Mouse (Mus musculus) urinary bladder, postnatal 25 days (tissue): ENCODE data around the gene Brwd1.
"Not testable (repeated sequence)": the region's sequence is repeated elsewhere in the genome, so short reads cannot be mapped to it uniquely, and the experiment has no call there.

ENCODE experiments used
- DNase-seq: peaks from one replicate; pipeline ENCODE4 v3.0.0; 2022; ENCODE audit warnings: low spot score

Brwd1 gene

DNA sequence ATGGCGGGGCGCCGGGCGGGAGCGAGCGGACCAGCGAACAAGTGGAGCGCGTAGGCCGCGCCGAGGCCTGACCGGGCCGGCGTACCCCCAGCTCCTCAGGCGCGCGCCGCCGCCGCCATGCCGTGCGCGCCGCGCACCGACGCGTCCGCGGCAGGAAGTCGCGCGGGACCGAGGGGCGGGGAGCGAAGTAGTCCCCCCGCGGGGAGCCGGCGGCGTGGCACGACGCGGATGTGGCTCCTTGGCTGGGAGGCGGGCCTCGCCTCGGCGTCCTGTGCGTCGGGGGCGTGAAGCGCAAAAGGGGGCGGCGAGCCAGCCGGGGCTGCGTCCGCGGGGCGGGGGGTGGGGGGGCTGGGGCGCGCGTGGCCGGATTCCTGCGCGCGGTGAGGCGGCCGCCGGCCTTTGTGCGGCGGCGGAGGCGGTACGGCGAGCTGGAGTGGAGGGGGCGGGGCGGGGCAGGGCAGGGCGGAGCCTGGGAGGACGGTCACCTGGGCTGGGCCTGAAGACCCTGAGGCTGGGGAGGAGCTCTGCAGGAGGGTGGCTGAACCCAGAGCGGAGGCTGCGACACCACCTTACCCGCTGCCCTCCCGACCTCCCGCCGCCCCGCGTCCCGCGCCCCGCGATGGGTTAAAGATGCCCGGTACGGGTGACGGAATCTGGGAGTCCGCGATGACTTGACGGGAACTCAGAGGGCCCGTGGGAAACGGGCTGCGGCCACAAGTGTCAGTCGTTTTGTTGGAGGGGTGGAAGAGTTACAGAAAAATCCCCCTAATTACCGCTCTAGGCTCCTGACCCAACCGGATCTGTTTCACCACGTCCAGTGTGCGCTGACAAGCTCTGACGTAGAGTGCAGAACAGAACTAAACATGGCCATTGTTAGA is at the start of gene Brwd1:
TSS of gene Brwd1 (minus strand) at position 226 of the 878 bp plus-strand sequence.
- DNase-seq, result peak; percentile 84

DNA sequence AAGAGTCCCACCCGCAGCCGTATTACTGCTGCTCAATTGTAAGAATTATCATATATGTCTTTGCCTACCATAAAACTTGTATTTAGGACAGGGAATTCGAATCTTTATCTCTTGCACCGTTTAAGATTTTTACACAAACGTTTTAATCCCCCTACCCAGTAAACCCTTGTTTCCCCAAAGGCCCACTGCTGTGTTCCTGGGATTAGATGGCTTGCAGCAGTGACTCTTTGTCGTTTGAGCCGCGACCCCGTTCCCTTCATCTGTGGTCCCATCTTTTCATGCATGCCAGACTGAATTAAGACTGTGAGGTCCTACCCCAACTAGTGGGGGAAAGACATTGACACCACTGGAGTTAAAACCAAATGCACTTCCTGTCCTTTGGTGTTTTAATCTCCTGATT is 46.1 kb upstream of the Brwd1 start:
- DNase-seq, result no peak

DNA sequence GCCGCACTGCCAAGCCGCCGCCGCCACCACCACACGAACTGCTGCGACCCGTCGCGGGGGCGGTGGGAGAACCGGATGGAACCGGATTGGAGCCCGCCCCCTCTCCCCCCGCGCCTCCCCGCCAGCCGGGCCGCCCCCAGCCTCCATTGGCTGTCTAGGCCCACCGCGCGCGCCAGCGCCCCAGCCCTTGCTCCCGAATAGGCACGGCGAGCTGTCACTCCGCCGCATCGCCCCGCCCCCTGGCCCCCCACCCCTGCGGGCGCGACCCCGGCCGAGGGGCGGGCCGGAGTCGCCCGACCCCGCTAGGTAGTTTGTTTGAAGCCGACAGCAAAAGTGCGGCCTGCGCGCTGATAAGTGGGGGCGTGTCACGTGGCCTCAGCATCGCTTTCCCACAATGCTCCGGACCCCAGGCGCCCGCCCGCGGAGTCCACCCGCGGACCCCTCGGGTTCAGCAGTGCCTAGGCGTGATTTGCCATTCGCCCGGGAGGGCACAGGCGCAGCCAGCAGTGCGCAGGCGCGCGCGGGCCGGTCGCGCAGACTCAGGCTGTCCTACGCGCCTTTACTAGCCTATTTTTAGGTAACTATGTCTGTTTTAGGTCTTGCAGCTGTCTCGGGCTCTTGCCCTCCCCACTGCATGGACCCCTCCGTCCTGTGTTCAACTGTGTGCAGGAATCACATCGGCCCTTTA is 45.5 kb upstream of the Brwd1 start, which contains the start of gene Hmgn1:
TSS of gene Hmgn1 (minus strand) at position 73 of the 688 bp plus-strand sequence.
- peak; percentile 93 for DNase-seq

DNA sequence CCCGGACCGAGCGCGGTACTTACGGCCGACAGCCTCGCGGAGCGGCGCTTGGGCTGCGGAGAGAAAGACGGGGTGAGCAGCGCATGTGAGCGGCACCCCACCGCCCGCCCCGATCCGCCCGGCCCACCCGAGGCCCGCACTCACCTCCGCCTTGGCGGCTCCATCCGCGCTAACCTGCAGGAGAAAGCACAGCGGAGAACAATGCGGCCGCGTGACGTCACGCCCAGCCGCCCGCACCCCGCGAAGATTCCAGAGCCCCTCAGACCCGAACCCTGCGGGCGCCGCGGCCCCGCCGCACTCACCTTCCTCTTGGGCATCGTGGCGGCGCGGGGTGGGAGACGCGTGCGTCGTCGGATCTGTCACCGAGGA is 44.9 kb upstream of the Brwd1 start:
- DNase-seq, result no peak

DNA sequence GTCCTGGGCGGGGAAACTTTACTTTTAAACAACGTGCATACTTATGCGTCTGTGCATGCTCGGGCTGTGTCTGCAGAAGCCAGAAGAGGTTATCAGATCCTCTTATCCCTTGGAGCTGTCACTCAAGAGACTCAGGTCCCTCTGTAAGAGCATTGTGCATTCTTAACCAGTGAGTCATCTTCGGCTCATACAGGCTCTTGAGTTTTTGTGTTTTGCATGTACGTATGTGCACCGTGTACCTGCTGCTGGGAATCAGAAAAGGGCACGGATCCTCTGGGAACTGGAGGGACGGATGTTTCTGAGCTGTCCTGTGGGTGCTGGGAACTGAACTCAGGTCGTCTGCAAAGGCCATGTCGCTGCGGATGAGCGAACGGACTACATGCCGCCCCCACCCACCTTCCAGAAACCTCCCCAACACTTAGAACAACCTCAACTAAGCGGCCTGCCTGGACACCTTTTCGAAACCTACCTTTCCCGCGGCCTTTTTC is 44.4 kb upstream of the Brwd1 start:
- no peak for DNase-seq

DNA sequence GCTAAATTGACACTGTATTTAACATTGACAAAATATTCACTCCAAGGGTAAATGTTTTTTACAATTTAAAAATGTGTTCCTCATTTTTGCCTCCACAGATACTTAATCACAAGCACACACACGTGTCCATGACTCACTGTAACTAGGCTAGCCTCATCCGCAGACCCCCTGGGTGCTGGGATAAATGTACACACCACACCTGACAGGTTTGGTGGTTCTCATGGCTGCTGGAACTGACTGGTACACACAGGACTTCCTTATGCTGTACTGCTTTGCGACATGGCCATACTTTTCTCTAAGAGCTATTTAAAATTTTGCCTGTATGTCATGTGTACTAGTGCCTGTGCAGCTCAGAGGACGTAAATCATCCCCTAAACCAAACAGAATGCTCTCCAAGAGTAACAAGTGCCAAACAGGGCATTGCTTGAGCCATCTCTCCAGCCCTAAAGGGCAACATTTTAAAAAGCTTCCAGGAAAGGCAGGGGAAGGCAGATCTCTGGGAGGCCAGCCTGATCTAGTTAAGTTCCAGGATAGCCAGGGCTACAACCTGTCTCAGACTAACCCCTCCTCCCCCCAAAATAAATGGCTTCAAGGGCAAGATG is 37.8 kb upstream of the Brwd1 start:
- DNase-seq, result no peak

DNA sequence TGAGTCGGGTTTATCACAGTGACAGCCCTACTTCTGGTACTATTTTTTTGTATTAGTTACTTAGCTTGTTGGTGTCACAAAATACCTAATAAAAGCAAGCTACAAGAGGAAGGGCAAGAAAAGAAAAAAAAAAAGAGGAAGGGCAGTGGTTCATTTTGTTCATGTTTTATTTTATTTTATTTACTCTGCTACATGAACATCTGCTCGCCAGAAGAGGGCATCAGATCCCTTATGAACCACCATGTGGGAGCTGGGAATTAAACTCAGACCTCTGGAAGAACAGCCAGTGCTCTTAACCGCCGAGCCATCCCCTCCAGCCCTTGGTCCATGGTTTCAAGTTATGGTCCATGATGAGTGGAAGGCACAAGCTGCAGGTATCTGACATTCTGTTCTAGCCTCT is 32.4 kb upstream of the Brwd1 start:
- DNase-seq, result no peak

DNA sequence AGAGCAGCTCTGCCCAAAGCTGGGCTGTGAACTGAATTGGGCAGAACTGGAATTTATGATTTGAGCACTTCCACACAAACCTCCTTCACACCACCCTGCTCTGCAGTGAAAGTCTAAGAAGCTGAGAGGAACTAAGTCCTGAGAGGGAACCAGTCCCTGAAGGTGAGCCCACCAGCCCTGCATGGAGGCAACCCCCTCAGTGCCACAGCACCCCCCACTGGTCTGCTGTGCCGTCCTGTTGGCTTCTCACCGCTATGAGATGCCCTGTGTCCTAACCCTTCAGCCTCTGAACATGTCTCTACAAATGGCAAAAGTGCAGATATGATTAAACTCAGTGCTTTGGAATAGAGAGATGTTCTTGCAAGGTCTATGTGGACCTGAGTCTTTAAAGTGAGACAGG is 30.4 kb upstream of the Brwd1 start:
- DNase-seq, result no peak

DNA sequence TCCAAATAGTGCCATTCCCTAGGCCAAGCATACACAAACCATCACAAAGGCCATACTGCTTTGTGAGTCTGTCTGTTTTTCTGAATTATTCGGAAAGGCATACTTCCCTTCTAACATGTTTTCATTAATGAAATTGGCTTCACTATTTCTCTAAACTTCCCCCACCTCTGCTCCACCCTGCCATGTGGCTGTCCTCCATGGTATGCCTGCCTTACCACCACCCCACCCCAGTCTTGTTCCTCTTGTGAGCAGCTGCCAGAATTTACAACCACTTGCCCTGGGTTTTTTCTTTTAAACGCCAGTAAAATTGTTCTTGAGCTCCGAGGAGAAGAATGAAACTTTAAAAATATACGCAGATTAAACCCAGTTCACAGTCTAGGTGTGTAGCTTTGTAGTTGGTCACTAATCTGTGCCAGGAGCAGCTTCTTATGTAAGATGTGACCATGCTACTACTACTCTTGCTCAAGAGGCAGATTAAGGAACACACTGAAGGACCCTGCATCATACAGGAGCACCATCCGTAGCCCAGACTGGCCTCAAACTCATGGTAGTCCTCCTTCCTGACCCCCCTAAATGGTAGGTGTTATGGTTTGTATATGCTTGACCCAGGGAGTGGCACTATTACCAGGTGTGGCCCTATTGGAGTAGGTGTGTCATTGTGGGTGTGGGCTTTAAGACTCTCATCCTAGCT is 28.5 kb upstream of the Brwd1 start:
- no peak for DNase-seq

DNA sequence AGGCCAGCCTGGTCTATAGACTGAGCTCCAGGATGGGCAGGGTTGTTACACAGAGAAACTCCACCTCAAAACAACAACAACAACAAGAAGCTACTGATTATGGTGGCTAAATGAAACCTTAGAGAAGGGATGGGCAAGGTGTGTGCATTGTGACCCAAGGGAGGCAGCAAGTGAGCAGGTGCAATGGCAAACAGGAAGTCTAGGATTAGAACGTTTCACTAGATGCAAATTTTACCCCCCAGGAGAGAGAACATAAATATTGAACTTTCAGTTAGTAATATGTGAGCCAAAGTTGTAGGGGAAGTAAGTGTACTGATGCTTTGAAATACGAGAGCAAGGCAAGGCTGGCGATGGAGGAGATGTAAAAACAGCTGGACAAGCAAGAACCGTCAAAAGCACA is 27.3 kb upstream of the Brwd1 start:
- no peak for DNase-seq

DNA sequence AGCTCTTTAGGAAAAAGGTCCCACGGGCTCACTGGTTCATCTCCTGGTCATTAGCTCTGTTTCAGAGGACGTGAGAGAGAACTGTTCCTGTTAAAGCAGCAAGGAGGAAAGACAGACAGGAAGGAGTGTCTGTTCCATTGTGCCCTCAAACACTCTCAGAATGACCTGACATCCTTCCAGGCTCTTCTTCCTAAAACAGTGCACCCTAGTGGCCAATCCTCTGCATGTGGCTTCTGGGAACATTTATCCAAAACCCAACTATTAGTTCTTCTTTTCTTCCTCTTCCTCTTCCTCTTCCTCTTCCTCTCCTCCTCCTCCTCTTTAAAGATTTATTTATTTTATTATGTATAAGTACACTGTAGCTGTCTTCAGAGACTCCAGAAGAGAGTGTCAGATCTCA is 20.7 kb upstream of the Brwd1 start:
- peak; percentile 39 for DNase-seq

DNA sequence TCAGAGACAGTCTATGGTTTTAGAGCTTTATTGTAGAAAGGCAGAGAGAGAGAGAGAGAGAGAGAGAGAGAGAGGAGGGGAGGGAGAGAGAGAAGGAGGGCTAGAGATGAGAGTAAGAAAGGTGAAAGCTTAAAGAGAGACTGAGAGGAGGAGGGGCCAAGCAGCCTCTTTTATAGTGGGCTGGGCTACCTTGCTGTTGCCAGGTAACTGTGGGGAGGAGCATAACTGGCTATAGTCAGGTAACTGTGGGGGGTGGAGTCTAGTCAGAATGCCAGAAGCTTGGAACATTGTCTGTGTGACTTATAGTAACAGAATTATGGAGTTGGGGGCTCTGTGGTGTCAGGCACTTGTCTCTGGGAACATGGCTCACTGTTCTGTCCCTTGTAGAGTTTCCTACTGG is 15.5 kb upstream of the Brwd1 start:
- DNase-seq, result not testable (repeated sequence)

DNA sequence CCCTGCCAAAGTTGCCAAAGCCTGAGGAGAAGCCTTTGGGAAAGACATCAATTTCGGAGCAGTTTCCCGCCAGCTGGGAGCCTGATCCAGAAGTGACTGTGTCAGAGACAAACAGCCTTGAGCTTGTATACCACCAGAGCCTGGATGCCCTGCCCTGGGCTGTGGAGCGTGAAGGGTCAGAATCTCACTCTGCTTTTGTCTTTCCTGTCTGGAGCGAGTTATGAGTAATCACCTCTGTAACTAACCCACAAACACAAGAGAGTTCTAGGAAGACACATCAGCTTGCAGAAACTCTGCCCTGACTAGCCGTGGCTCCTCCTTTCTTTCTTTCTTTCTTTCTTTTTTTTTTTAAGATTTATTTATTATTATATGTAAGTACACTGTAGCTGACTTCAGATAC is 13.6 kb upstream of the Brwd1 start:
- DNase-seq, result no peak

DNA sequence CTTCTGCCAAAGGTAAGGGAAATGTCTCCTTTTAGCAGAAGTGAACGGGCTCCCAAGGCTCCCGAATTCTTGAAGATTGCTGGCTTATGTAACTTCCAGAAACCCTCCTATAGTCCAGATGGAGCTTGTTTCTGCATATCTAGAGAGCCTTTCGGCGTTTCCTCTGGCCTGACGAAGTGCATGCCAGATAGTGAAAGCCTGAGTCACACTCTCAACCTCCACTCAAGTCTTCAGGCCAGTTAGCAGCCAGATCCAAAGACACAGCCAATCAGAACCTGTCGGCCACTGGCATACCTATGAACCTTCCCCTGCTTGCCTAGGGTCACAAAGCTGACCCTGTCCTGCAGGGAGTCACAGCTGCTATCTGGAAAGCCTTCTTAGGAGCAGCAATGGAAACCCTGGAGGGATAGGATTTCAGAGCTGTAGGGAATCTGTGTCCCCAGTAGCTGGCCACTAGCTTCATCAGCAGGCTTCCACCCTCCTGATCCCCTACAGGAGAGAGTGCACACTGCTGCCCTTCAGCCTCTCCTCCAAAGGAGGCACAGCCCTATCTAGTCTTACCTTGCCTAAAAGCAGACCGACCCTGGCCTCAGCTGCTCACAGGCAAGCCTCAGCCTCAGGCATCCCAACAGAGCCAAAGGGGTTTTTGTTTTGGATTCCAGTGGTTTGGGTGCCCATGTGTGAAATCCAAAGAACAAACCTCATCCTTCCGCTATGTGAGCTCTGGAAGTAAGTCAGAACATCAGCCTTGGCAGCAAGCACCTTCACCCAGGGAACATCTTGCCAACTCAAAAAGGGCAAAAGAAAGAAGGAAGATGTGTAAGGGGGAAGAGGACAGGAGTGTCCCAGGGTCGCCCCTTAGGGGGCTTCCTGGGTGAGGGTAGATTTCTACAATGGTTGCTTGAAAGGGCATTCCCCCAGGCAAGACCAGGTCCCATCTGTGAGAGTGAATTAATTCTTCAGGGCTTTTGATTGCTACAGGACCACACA is 9.5 kb upstream of the Brwd1 start:
- DNase-seq, result peak; percentile 18

DNA sequence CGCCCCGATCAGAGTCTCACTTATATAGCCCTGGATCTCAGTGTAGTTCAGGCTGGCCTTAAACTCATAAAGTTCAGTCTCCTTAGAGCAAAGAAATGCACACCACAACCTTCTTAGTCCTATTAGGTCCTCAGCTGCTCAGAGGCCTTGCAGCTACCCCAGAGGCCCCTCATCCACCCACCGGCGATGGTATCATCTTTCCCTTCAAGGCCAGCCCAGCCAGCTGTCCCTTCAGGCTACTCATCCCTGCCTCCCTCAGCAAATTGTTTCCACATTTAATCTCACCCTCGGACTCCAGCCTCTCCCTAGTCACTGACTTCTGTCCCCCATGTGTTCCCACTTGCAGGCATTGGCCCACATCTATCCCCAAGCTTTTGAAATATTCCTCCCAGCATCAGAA is 5.8 kb upstream of the Brwd1 start:
- no peak for DNase-seq

DNA sequence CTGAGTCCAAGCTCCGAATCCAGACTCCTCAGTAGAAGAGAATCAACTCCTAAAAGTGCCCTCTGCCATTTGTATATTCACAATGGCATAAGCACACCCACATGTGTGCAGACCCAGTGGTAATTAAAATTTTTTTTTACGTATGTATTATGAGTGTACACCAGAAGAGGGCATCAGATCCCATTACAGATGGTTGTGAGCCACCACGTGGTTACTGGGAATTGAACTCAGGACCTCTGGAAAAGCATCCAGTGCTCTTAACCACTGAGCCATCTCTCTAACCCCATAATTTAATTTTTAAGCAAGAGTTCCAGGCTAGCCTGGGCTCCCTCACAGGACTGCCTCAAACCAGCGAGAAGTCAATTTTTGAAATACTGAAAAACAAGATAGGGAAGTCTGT is 5.1 kb upstream of the Brwd1 start:
- no peak for DNase-seq

DNA sequence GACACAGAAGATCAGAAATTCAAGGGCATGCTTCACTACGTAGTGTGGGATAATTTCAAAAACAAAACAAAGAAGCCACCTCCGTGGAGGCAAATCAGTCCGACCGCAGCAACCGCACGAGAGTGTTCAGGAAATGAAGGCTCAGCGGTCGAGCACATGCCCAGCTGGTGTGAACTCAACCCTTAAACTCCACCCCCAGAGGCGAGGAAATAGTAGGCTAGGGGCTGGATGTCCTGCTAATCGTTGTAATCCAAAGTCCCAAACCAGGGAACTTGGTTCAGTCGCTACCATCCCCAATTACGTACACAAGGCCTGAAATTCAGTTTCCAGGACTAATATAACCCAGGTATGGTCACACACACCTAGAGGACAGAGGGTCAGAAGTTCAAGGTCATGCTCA is 4.7 kb upstream of the Brwd1 start:
- DNase-seq, result no peak

DNA sequence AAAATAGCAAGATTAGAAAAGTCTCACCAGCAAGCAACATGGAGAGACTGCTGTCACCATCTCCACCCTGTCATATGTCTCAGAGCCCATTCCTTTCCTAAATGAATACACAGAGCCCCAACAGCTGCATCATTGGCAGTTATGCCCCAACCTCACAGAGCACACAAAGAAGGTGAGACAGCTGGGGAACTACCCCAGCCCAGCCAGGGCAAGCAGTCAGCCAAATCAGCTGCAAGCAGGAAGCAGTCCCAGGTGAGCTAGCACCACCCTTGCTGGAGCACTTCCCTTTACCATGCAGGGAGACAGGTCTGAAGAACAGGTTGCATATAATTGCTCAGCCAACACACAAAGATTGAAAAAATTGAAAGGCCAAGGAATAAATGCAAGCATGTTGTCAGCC is 3.3 kb upstream of the Brwd1 start:
- no peak for DNase-seq

DNA sequence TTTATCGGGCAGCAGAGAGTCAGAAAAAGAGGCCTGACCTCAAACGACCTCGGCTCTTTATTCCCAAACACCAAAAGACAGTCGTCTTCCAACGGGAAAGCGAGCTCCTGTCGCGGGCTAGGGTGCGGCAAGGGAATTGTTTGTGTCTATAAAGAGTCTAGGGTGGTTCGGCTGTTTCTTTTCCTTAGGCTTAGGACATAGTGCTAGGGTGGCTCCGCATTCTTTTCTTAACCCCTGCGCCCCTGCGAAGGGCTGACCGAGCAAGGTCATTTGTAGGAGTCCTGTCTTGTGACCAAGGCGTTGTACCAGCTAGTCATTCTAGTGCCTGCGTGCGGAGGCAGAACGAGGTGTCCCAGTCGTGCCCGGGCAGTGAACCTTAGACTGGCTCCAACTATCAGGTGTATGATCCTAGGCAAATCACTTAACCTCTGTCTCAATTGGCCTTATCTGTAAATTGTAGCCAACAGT is 887 bp upstream of the Brwd1 start:
- peak; percentile 37 for DNase-seq

DNA sequence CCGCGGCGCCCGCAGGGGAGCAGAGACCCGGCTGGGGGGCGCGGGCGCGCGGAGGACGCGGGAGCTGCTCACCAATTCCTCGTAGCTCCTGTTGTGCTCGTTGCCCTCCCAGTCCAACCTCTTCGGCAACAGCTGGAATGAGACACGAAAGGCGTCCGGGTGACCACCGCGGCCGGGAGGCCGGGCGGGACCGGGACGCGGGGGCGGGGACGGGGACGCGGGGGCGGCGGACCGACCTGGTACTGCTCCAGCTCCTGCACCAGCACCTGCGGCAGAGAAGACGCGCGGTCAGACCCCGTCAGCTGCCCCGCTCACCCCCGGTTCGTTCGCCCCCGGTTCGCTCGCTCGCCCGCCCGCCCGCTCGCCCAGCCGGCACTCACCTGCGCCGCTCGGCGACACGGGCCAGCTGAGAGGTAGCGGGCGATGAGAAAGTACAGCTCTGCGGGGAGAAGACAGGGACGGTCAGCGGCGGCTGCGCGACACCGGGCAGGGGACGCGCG is 534 bp downstream of the Brwd1 start:
- peak; percentile 46 for DNase-seq

DNA sequence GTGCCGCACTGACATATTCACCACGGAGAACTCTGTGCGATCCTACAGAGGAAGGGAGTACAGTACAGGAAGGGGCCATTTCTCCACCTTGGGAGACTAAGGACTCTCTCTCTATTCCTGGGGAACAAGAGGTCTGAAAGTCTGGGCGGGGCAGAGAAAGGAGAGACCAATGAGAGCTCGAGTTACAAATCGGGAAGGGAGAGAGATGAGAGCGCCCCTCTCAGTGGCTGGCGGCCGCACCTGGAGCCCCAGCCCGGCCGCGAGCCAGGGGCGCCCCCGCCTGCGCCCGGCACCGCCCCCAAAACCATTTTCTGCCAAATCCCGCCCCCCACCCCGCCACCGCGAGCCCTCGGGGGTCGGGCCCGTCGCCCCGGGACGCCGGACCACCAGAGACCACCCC is 995 bp downstream of the Brwd1 start:
- peak; percentile 82 for DNase-seq
